Mouse (Mus musculus): ENCODE measurements around the gene Pkdcc. TPM values are rescaled to one million over a fixed set of nuclear protein-coding genes. Genes with fewer than 3 reads are reported as not detected.

The Pkdcc gene
- 5.1 and 7.2 TPM in 2 replicates for polyA plus RNA-seq (2014; fragmentation: Nextera tagmentation; extraction: Ambion mirVana)

- H3K9ac ChIP-seq (replicated peaks; ENCODE audit: low read length): peak within 1 kb of the TSS; percentile 88
- H3K36me3 ChIP-seq (ENCODE audit: control insufficient read depth, insufficient read depth, low read length): no peaks in the 10 kb centered on the region
- H3K27me3 ChIP-seq (ENCODE audit: control insufficient read depth, insufficient read depth, low read length): peaks cover 59% of the 10 kb centered on the region
- peak within 1 kb of the TSS; percentile 87 for H3K27ac ChIP-seq (replicated peaks; ENCODE audit: low read depth, low read length)
- peak within 1 kb of the TSS; percentile 95 for H3K4me2 ChIP-seq (ENCODE audit: low read length)
- H3K4me3 ChIP-seq (replicated peaks; ENCODE audit: low read depth, low read length): peak within 1 kb of the TSS; percentile 62
- peaks cover 31% of the 10 kb centered on the region for H3K4me1 ChIP-seq (ENCODE audit: control insufficient read depth, insufficient read depth, low read length)
- WGBS: under 1% methylated on average over 84 of the region's 105 CpGs
- DNase-seq (peak; percentile 89), ATAC-seq (ENCODE audit: low FRiP score, low TSS enrichment) (peak; percentile 82)
- no peaks in the 10 kb centered on the region for H3K9me3 ChIP-seq (ENCODE audit: control insufficient read depth, low read length)
These were observed at the start of gene Pkdcc for GRCm38 (mm10) chr17:83214674-83215528. Gene Pkdcc (plus strand): TSS chr17:83215292.

- H3K27me3 ChIP-seq (ENCODE audit: control insufficient read depth, insufficient read depth, low read length): no peaks in the 10 kb centered on the region
- H3K4me2 ChIP-seq (ENCODE audit: low read length): no peak overlapping the region
- no peak for ATAC-seq (ENCODE audit: low FRiP score, low TSS enrichment)
- 0 out of 2 replicates have a peak, but pooled peaks cover 4% of the 10 kb centered on the region for H3K4me1 ChIP-seq (ENCODE audit: control insufficient read depth, insufficient read depth, low read length)
- no peaks in the 10 kb centered on the region for H3K9me3 ChIP-seq (ENCODE audit: control insufficient read depth, low read length)
- H3K4me3 ChIP-seq (replicated peaks; ENCODE audit: low read depth, low read length): no peak overlapping the region
- no peak for DNase-seq
- H3K27ac ChIP-seq (replicated peaks; ENCODE audit: low read depth, low read length): no peak overlapping the region
- H3K9ac ChIP-seq (replicated peaks; ENCODE audit: low read length): no peak overlapping the region
- 81% methylated on average over 5 of the region's 5 CpGs for WGBS
- H3K36me3 ChIP-seq (ENCODE audit: control insufficient read depth, insufficient read depth, low read length): no peaks in the 10 kb centered on the region
These were observed 48.9 kb upstream of the Pkdcc start for GRCm38 (mm10) chr17:83166195-83166594.

- H3K9ac ChIP-seq (replicated peaks; ENCODE audit: low read length): no peak overlapping the region
- H3K27ac ChIP-seq (replicated peaks; ENCODE audit: low read depth, low read length): no peak overlapping the region
- H3K9me3 ChIP-seq (ENCODE audit: control insufficient read depth, low read length): peaks cover 3% of the 10 kb centered on the region; the same call in 1 of the 2 replicates
- ATAC-seq (ENCODE audit: low FRiP score, low TSS enrichment): no peak
- H3K4me2 ChIP-seq (ENCODE audit: low read length): no peak overlapping the region
- H3K4me1 ChIP-seq (ENCODE audit: control insufficient read depth, insufficient read depth, low read length): 0 out of 2 replicates have a peak, but pooled peaks cover 3% of the 10 kb centered on the region
- no peaks in the 10 kb centered on the region for H3K36me3 ChIP-seq (ENCODE audit: control insufficient read depth, insufficient read depth, low read length)
- no peaks in the 10 kb centered on the region for H3K27me3 ChIP-seq (ENCODE audit: control insufficient read depth, insufficient read depth, low read length)
- 90% methylated on average over 4 of the region's 4 CpGs for WGBS
- H3K4me3 ChIP-seq (replicated peaks; ENCODE audit: low read depth, low read length): no peak overlapping the region
- DNase-seq: no peak
These were observed 38.9 kb upstream of the Pkdcc start for GRCm38 (mm10) chr17:83176146-83176545.

GRCm38 (mm10) chr17:83178483-83179150 is 36.5 kb upstream of the Pkdcc start:
- no peak overlapping the region for H3K27ac ChIP-seq (replicated peaks; ENCODE audit: low read depth, low read length)
- no peaks in the 10 kb centered on the region for H3K9me3 ChIP-seq (ENCODE audit: control insufficient read depth, low read length)
- 0 out of 2 replicates have a peak, but pooled peaks cover 3% of the 10 kb centered on the region for H3K4me1 ChIP-seq (ENCODE audit: control insufficient read depth, insufficient read depth, low read length)
- H3K9ac ChIP-seq (replicated peaks; ENCODE audit: low read length): no peak overlapping the region
- WGBS: 55% methylated on average over 9 of the region's 9 CpGs
- H3K4me2 ChIP-seq (ENCODE audit: low read length): no peak overlapping the region
- no peaks in the 10 kb centered on the region for H3K36me3 ChIP-seq (ENCODE audit: control insufficient read depth, insufficient read depth, low read length)
- DNase-seq: no peak
- H3K27me3 ChIP-seq (ENCODE audit: control insufficient read depth, insufficient read depth, low read length): no peaks in the 10 kb centered on the region
- no peak for ATAC-seq (ENCODE audit: low FRiP score, low TSS enrichment)
- H3K4me3 ChIP-seq (replicated peaks; ENCODE audit: low read depth, low read length): no peak overlapping the region

GRCm38 (mm10) chr17:83179151-83179531 is 36.0 kb upstream of the Pkdcc start:
- H3K36me3 ChIP-seq (ENCODE audit: control insufficient read depth, insufficient read depth, low read length): no peaks in the 10 kb centered on the region
- ATAC-seq (ENCODE audit: low FRiP score, low TSS enrichment) (no peak), DNase-seq (no peak)
- no peaks in the 10 kb centered on the region for H3K9me3 ChIP-seq (ENCODE audit: control insufficient read depth, low read length)
- 0 out of 2 replicates have a peak, but pooled peaks cover 3% of the 10 kb centered on the region for H3K4me1 ChIP-seq (ENCODE audit: control insufficient read depth, insufficient read depth, low read length)
- no peak overlapping the region for H3K9ac ChIP-seq (replicated peaks; ENCODE audit: low read length)
- H3K27me3 ChIP-seq (ENCODE audit: control insufficient read depth, insufficient read depth, low read length): no peaks in the 10 kb centered on the region
- H3K4me3 ChIP-seq (replicated peaks; ENCODE audit: low read depth, low read length): no peak overlapping the region
- WGBS: 50% methylated on average over 6 of the region's 6 CpGs
- no peak overlapping the region for H3K4me2 ChIP-seq (ENCODE audit: low read length)
- H3K27ac ChIP-seq (replicated peaks; ENCODE audit: low read depth, low read length): peak overlapping the region; percentile 37; the same call in 1 of the 2 replicates

GRCm38 (mm10) chr17:83179569-83179968 is 35.5 kb upstream of the Pkdcc start:
- DNase-seq (no peak), ATAC-seq (ENCODE audit: low FRiP score, low TSS enrichment) (no peak)
- Histone ChIP-seq H3K4me3 (replicated peaks; ENCODE audit: low read depth, low read length) (no peak overlapping the region), H3K36me3 (ENCODE audit: control insufficient read depth, insufficient read depth, low read length) (no peaks in the 10 kb centered on the region), H3K9ac (replicated peaks; ENCODE audit: low read length) (no peak overlapping the region), H3K27ac (replicated peaks; ENCODE audit: low read depth, low read length) (peak overlapping the region; percentile 37; the same call in 1 of the 2 replicates), H3K27me3 (ENCODE audit: control insufficient read depth, insufficient read depth, low read length) (no peaks in the 10 kb centered on the region), H3K4me2 (ENCODE audit: low read length) (no peak overlapping the region), H3K4me1 (ENCODE audit: control insufficient read depth, insufficient read depth, low read length) (0 out of 2 replicates have a peak, but pooled peaks cover 3% of the 10 kb centered on the region), H3K9me3 (ENCODE audit: control insufficient read depth, low read length) (no peaks in the 10 kb centered on the region)
- WGBS: 59% methylated on average over 4 of the region's 4 CpGs

- 0 out of 2 replicates have a peak, but pooled peaks cover 3% of the 10 kb centered on the region for H3K4me1 ChIP-seq (ENCODE audit: control insufficient read depth, insufficient read depth, low read length)
- DNase-seq (no peak), ATAC-seq (ENCODE audit: low FRiP score, low TSS enrichment) (no peak)
- WGBS: 76% methylated on average over 7 of the region's 7 CpGs
- no peaks in the 10 kb centered on the region for H3K36me3 ChIP-seq (ENCODE audit: control insufficient read depth, insufficient read depth, low read length)
- H3K9ac ChIP-seq (replicated peaks; ENCODE audit: low read length): no peak overlapping the region
- no peaks in the 10 kb centered on the region for H3K27me3 ChIP-seq (ENCODE audit: control insufficient read depth, insufficient read depth, low read length)
- no peak overlapping the region for H3K27ac ChIP-seq (replicated peaks; ENCODE audit: low read depth, low read length)
- no peak overlapping the region for H3K4me3 ChIP-seq (replicated peaks; ENCODE audit: low read depth, low read length)
- no peaks in the 10 kb centered on the region for H3K9me3 ChIP-seq (ENCODE audit: control insufficient read depth, low read length)
- no peak overlapping the region for H3K4me2 ChIP-seq (ENCODE audit: low read length)
These were observed 34.0 kb upstream of the Pkdcc start for GRCm38 (mm10) chr17:83181086-83181485.

GRCm38 (mm10) chr17:83181592-83181991 is 33.5 kb upstream of the Pkdcc start:
- no peaks in the 10 kb centered on the region for H3K36me3 ChIP-seq (ENCODE audit: control insufficient read depth, insufficient read depth, low read length)
- H3K4me2 ChIP-seq (ENCODE audit: low read length): no peak overlapping the region
- H3K27ac ChIP-seq (replicated peaks; ENCODE audit: low read depth, low read length): no peak overlapping the region
- 0 out of 2 replicates have a peak, but pooled peaks cover 3% of the 10 kb centered on the region for H3K4me1 ChIP-seq (ENCODE audit: control insufficient read depth, insufficient read depth, low read length)
- ATAC-seq (ENCODE audit: low FRiP score, low TSS enrichment) (no peak), DNase-seq (no peak)
- no peak overlapping the region for H3K9ac ChIP-seq (replicated peaks; ENCODE audit: low read length)
- WGBS: 78% methylated on average over 7 of the region's 7 CpGs
- no peaks in the 10 kb centered on the region for H3K27me3 ChIP-seq (ENCODE audit: control insufficient read depth, insufficient read depth, low read length)
- H3K9me3 ChIP-seq (ENCODE audit: control insufficient read depth, low read length): no peaks in the 10 kb centered on the region
- no peak overlapping the region for H3K4me3 ChIP-seq (replicated peaks; ENCODE audit: low read depth, low read length)

Data from midbrain, embryonic 14.5 days (tissue).